Mouse (Mus musculus) lung, embryonic 14.5 days (tissue): ENCODE measurements around the gene Fsd2. TPM values are rescaled to one million over a fixed set of nuclear protein-coding genes. Genes with fewer than 3 reads are reported as not detected.

Source experiments
- ATAC-seq: fragments of 200-750 bp; cut with Nextera tagmentation; 2 replicates; pipeline ENCODE4 v1.8.0; 2017; ENCODE audit warnings: mild to moderate bottlenecking, moderate TSS enrichment, moderate library complexity; ENCODE audit not compliant: insufficient read depth
- DNase-seq: peaks from one replicate; pipeline ENCODE4 v3.0.0-alpha.2; 2015
- H3K27ac ChIP-seq: fragments of 300-500 bp; sonication (generic); 2 replicates; pipeline ENCODE4 v1.5.1; 2014; ENCODE audit warnings: low read depth, mild to moderate bottlenecking, moderate library complexity
- H3K27me3 ChIP-seq: fragments of 300-500 bp; sonication (generic); 2 replicates; pipeline ENCODE4 v1.6.1; 2014; ENCODE audit warnings: low read length, control low read depth; ENCODE audit not compliant: insufficient read depth
- H3K36me3 ChIP-seq: fragments of 300-500 bp; sonication (generic); 2 replicates; pipeline ENCODE4 v1.6.1; 2014; ENCODE audit warnings: control low read depth; ENCODE audit not compliant: insufficient read depth
- H3K4me1 ChIP-seq: fragments of 300-500 bp; sonication (generic); 2 replicates; pipeline ENCODE4 v1.6.1; 2014; ENCODE audit warnings: antibody characterized with exemption, control low read depth; ENCODE audit not compliant: insufficient read depth
- H3K4me2 ChIP-seq: fragments of 300-500 bp; sonication (generic); 2 replicates; pipeline ENCODE4 v1.6.1; 2014; ENCODE audit warnings: mild to moderate bottlenecking
- H3K4me3 ChIP-seq: fragments of 300-500 bp; sonication (generic); 2 replicates; pipeline ENCODE4 v1.5.1; 2014; ENCODE audit warnings: low read depth, low read length
- H3K9ac ChIP-seq: fragments of 300-500 bp; sonication (generic); 2 replicates; pipeline ENCODE4 v1.6.1; 2014
- H3K9me3 ChIP-seq: fragments of 300-500 bp; sonication (generic); 2 replicates; pipeline ENCODE4 v1.6.1; 2016; ENCODE audit warnings: low read depth, low read length, control low read depth
- CTCF ChIP-seq: IDR thresholded peaks from 2 replicates; pipeline ENCODE4 v1.5.1; 2016; ENCODE audit warnings: antibody characterized with exemption, low read depth
- WGBS: fragments of 180-500 bp; shearing (Covaris S2); extraction: QIAGEN DNeasy Blood & Tissue Kit; methylation state at CpG from one replicate; pipeline ENCODE4 v1.1.7; 2014; 5-methylcytosine and 5-hydroxymethylcytosine counted together
- polyA plus RNA-seq: library from polyadenylated mRNA; unstranded; fragments of >200 nt; fragmentation: Nextera tagmentation; extraction: Ambion mirVana; gene quantifications from 2 replicates; pipeline ENCODE4 v1.2.1, GENCODE M21; 2014

Fsd2 gene
- polyA plus RNA-seq, 1 experiment from 2014 or later, result 0.12 TPM

- ATAC-seq, result no peak
- DNase-seq, result no peak
These were observed 7.3 kb downstream of the Fsd2 start for GRCm38 (mm10) chr7:81559231-81559980.

GRCm38 (mm10) chr7:81557985-81558360 is 8.8 kb downstream of the Fsd2 start:
- H3K4me2 ChIP-seq, result no peak overlapping the region
- H3K4me1 ChIP-seq, result peaks cover 15% of the 10 kb centered on the region
- no peaks in the 10 kb centered on the region for H3K9me3 ChIP-seq
- 40% methylated on average over 4 of the region's 4 CpGs for WGBS
- no peak for DNase-seq
- H3K27ac ChIP-seq, result peak overlapping the region; percentile 19; the same call in 1 of the 2 replicates
- TF ChIP-seq CTCF, result no peak
- H3K4me3 ChIP-seq, result no peak overlapping the region
- no peak overlapping the region for H3K9ac ChIP-seq
- H3K36me3 ChIP-seq, result no peaks in the 10 kb centered on the region
- no peak for ATAC-seq
- H3K27me3 ChIP-seq, result no peaks in the 10 kb centered on the region

More at GRCm38 (mm10) chr7:81559231-81559980, 7.3 kb downstream of the Fsd2 start:
- no peaks in the 10 kb centered on the region for H3K36me3 ChIP-seq
- no peaks in the 10 kb centered on the region for H3K27me3 ChIP-seq
- H3K4me3 ChIP-seq, result no peak overlapping the region
- H3K4me1 ChIP-seq, result peaks cover 15% of the 10 kb centered on the region
- no peak overlapping the region for H3K27ac ChIP-seq
- H3K9ac ChIP-seq, result no peak overlapping the region
- TF ChIP-seq CTCF, result no peak
- H3K9me3 ChIP-seq, result no peaks in the 10 kb centered on the region
- 90% methylated on average over 14 of the region's 14 CpGs for WGBS
- no peak overlapping the region for H3K4me2 ChIP-seq

GRCm38 (mm10) chr7:81557252-81557984 is 9.3 kb downstream of the Fsd2 start:
- no peak overlapping the region for H3K4me3 ChIP-seq
- 33% methylated on average over 7 of the region's 7 CpGs for WGBS
- H3K27ac ChIP-seq, result peak overlapping the region; percentile 86; the same call in 1 of the 2 replicates
- H3K27me3 ChIP-seq, result no peaks in the 10 kb centered on the region
- TF ChIP-seq CTCF, result no peak
- no peak overlapping the region for H3K4me2 ChIP-seq
- no peaks in the 10 kb centered on the region for H3K9me3 ChIP-seq
- H3K36me3 ChIP-seq, result no peaks in the 10 kb centered on the region
- peaks cover 15% of the 10 kb centered on the region for H3K4me1 ChIP-seq
- no peak overlapping the region for H3K9ac ChIP-seq
- ATAC-seq (peak; percentile 92), DNase-seq (peak; percentile 97)

GRCm38 (mm10) chr7:81556839-81557238 is 9.9 kb downstream of the Fsd2 start:
- H3K27ac ChIP-seq, result peak overlapping the region; percentile 86
- no peaks in the 10 kb centered on the region for H3K27me3 ChIP-seq
- ATAC-seq (no peak; the same call in 1 of the 2 replicates), DNase-seq (no peak)
- H3K9ac ChIP-seq, result no peak overlapping the region
- no peaks in the 10 kb centered on the region for H3K9me3 ChIP-seq
- WGBS, result 48% methylated on average over 4 of the region's 4 CpGs
- H3K4me3 ChIP-seq, result no peak overlapping the region
- H3K36me3 ChIP-seq, result no peaks in the 10 kb centered on the region
- H3K4me1 ChIP-seq, result peaks cover 15% of the 10 kb centered on the region
- H3K4me2 ChIP-seq, result no peak overlapping the region
- TF ChIP-seq CTCF, result no peak

GRCm38 (mm10) chr7:81554369-81554768 is 12.4 kb downstream of the Fsd2 start:
- 87% methylated on average over 2 of the region's 2 CpGs for WGBS
- peak; percentile 68 for TF ChIP-seq CTCF
- no peaks in the 10 kb centered on the region for H3K27me3 ChIP-seq
- H3K27ac ChIP-seq, result no peak overlapping the region
- H3K9me3 ChIP-seq, result no peaks in the 10 kb centered on the region
- H3K4me3 ChIP-seq, result no peak overlapping the region
- ATAC-seq (no peak), DNase-seq (peak; percentile 69)
- H3K36me3 ChIP-seq, result no peaks in the 10 kb centered on the region
- no peak overlapping the region for H3K9ac ChIP-seq
- no peaks in the 10 kb centered on the region for H3K4me1 ChIP-seq
- H3K4me2 ChIP-seq, result no peak overlapping the region

- DNase-seq (no peak), ATAC-seq (no peak)
- no peaks in the 10 kb centered on the region for H3K27me3 ChIP-seq
- no peak overlapping the region for H3K4me2 ChIP-seq
- H3K9ac ChIP-seq, result no peak overlapping the region
- H3K4me1 ChIP-seq, result no peaks in the 10 kb centered on the region
- no peak for TF ChIP-seq CTCF
- no peak overlapping the region for H3K27ac ChIP-seq
- no peaks in the 10 kb centered on the region for H3K36me3 ChIP-seq
- no peak overlapping the region for H3K4me3 ChIP-seq
- 48% methylated on average over 4 of the region's 4 CpGs for WGBS
- no peaks in the 10 kb centered on the region for H3K9me3 ChIP-seq
These were observed 13.2 kb downstream of the Fsd2 start for GRCm38 (mm10) chr7:81553589-81553988.

GRCm38 (mm10) chr7:81548864-81549263 is 17.9 kb downstream of the Fsd2 start:
- Histone ChIP-seq H3K27ac (no peak overlapping the region), H3K27me3 (no peaks in the 10 kb centered on the region), H3K4me2 (no peak overlapping the region; the same call in 1 of the 2 replicates), H3K9me3 (no peaks in the 10 kb centered on the region), H3K9ac (no peak overlapping the region), H3K4me3 (no peak overlapping the region), H3K36me3 (no peaks in the 10 kb centered on the region), H3K4me1 (no peaks in the 10 kb centered on the region)
- DNase-seq (no peak), ATAC-seq (no peak)
- 58% methylated on average over 11 of the region's 11 CpGs for whole genome bisulfite sequencing
- no peak for TF ChIP-seq CTCF
